Mouse (Mus musculus) stomach, postnatal 0 days (tissue): ENCODE measurements around the gene Zzef1. TPM values are rescaled to one million over a fixed set of nuclear protein-coding genes. Genes with fewer than 3 reads are reported as not detected.

ENCODE experiments used
- ATAC-seq: fragments of 200-750 bp; cut with Nextera tagmentation; 2 replicates; pipeline ENCODE4 v1.8.0; 2017; ENCODE audit not compliant: low FRiP score, low TSS enrichment
- DNase-seq: peaks from one replicate; pipeline ENCODE4 v3.0.0-alpha.2; 2016; ENCODE audit warnings: low spot score
- H3K27ac ChIP-seq: fragments of 300-500 bp; sonication (generic); replicated peaks from 2 replicates; pipeline ENCODE4 v1.5.1; 2014; ENCODE audit warnings: mild to moderate bottlenecking, control low read depth
- H3K27me3 ChIP-seq: fragments of 300-500 bp; sonication (generic); 2 replicates; pipeline ENCODE4 v1.6.1; 2014; ENCODE audit warnings: low read length; ENCODE audit not compliant: control insufficient read depth, insufficient read depth
- H3K36me3 ChIP-seq: fragments of 300-500 bp; sonication (generic); 2 replicates; pipeline ENCODE4 v1.6.1; 2014; ENCODE audit warnings: low read length, mixed read lengths; ENCODE audit not compliant: control insufficient read depth, insufficient read depth
- H3K4me1 ChIP-seq: fragments of 300-500 bp; sonication (generic); replicated peaks from 2 replicates; pipeline ENCODE4 v1.6.1; 2014; ENCODE audit warnings: antibody characterized with exemption; ENCODE audit not compliant: control insufficient read depth, insufficient read depth
- H3K4me2 ChIP-seq: fragments of 300-500 bp; sonication (generic); replicated peaks from 2 replicates; pipeline ENCODE4 v1.6.1; 2014; ENCODE audit warnings: low read depth, mild to moderate bottlenecking, control low read depth, moderate library complexity
- H3K4me3 ChIP-seq: fragments of 300-500 bp; sonication (generic); 2 replicates; pipeline ENCODE4 v1.5.1; 2014; ENCODE audit warnings: low read depth, low read length, control low read depth
- H3K9ac ChIP-seq: fragments of 300-500 bp; sonication (generic); 2 replicates; pipeline ENCODE4 v1.6.1; 2014; ENCODE audit warnings: mild to moderate bottlenecking, low read length, control low read depth, mixed read lengths
- H3K9me3 ChIP-seq: fragments of 300-500 bp; sonication (generic); 2 replicates; pipeline ENCODE4 v1.6.1; 2016; ENCODE audit warnings: low read length; ENCODE audit not compliant: control insufficient read depth
- CTCF ChIP-seq: IDR thresholded peaks from 2 replicates; pipeline ENCODE4 v1.5.1; 2016; ENCODE audit warnings: antibody characterized with exemption, low read depth, mild to moderate bottlenecking, moderate library complexity
- EP300 ChIP-seq: optimal IDR thresholded peaks from 2 replicates; pipeline ENCODE3; 2016; ENCODE audit warnings: antibody characterized with exemption
- WGBS: fragments of 180-500 bp; shearing (Covaris S2); extraction: QIAGEN DNeasy Blood & Tissue Kit; methylation state at CpG from one replicate; pipeline ENCODE4 v1.1.7; 2014; 5-methylcytosine and 5-hydroxymethylcytosine counted together
- microRNA-seq: library from miRNA; unstranded; fragments of <30 nt; microRNA quantifications from one replicate; pipeline ENCODE4, GENCODE M21; 2016
- polyA plus RNA-seq: library from polyadenylated mRNA; unstranded; fragments of >200 nt; fragmentation: Nextera tagmentation; extraction: Ambion mirVana; gene quantifications from 2 replicates; pipeline ENCODE4 v1.2.1, GENCODE M21; 2015

Gene Zzef1
- polyA plus RNA-seq, 1 experiment from 2014 or later, result 5.4 TPM

DNA sequence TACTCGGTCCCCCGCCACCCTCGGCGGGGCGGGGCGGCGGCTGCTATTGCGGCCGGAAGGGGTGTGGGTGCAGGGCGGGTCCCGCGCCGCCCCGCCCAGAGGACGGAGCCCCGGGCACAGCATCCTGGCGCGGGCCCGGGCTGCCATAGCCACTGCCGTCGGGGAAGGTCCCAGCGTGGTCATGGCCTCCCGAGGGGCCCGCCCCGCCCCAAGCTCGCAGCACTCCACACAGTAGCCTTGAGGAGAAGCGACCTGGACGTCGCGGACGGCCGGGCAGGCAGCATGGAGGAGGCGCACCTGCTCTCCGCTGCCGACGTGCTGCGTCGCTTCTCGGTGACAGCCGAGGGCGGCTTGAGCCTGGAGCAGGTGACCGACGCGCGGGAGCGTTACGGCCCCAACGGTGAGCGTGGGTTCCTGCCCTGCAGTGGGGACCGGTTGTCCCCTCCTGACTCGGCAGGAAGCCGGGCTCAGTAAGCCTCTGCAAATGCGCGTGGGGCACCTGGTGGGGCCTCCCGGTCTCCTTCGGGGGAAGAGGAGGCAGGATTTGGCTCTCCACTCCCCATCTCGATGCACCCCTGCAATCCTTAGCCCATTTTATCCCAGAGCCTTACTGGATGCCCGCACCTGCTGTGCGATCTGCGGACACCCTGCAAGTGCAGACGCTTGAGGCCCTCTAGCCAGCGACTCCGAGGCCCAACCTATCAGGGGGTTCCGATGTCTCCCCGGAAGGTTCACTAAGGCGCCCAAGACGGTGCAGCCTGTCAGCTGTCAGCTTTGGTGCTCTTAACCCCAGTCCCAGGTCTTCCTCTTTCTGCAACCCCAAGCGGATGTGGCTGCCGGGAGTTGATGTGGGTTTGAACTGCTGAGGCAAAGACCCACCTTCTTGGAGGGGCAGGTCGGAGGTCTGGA, 165.3 kb downstream of the Zzef1 start, which contains the start of gene Atp2a3:
Gene Atp2a3 (plus strand): TSS at position 98 of the 909 bp plus-strand sequence.
- Histone ChIP-seq H3K27me3 (no peaks in the 10 kb centered on the region), H3K4me3 (peak within 1 kb of the TSS; percentile 46), H3K36me3 (no peaks in the 10 kb centered on the region), H3K9me3 (no peaks in the 10 kb centered on the region), H3K4me2 (peak within 1 kb of the TSS; percentile 64), H3K27ac (peak within 1 kb of the TSS; percentile 56), H3K4me1 (peaks cover 9% of the 10 kb centered on the region), H3K9ac (peak within 1 kb of the TSS; percentile 47)
- no peak for TF ChIP-seq EP300
- TF ChIP-seq CTCF, result no peak
- peak; percentile 70 for DNase-seq
- WGBS, result 5% methylated on average over 63 of the region's 70 CpGs
- ATAC-seq, result peak; percentile 65

DNA sequence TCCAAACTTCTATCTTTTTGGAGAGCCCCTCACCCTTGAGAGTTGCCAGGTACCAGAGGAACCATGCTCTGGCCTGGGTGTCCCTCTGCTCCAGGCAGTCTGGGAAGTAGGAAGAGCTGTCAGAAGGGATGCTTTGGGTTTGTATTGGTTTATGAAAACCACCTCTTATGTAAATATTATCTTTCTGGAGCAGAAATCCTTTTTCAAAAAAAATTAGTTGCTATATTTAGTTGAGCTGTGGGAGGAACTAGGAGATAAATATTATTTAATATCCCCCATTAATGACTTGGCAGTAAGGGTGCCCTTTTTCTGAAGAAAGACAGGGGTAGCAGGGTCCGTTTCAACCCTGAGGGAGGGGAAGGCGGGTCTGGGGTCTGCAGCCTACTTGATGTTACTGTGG, 166.4 kb downstream of the Zzef1 start:
- ATAC-seq, result no peak
- Histone ChIP-seq H3K4me3 (no peak overlapping the region), H3K27me3 (no peaks in the 10 kb centered on the region), H3K4me2 (no peak overlapping the region; the same call in 1 of the 2 replicates), H3K36me3 (no peaks in the 10 kb centered on the region), H3K4me1 (peaks cover 9% of the 10 kb centered on the region), H3K27ac (peak overlapping the region; percentile 45; the same call in 1 of the 2 replicates), H3K9ac (no peak overlapping the region), H3K9me3 (no peaks in the 10 kb centered on the region)
- DNase-seq, result no peak
- WGBS, result 53% methylated on average over 2 of the region's 2 CpGs
- TF ChIP-seq CTCF (no peak), EP300 (no peak)

DNA sequence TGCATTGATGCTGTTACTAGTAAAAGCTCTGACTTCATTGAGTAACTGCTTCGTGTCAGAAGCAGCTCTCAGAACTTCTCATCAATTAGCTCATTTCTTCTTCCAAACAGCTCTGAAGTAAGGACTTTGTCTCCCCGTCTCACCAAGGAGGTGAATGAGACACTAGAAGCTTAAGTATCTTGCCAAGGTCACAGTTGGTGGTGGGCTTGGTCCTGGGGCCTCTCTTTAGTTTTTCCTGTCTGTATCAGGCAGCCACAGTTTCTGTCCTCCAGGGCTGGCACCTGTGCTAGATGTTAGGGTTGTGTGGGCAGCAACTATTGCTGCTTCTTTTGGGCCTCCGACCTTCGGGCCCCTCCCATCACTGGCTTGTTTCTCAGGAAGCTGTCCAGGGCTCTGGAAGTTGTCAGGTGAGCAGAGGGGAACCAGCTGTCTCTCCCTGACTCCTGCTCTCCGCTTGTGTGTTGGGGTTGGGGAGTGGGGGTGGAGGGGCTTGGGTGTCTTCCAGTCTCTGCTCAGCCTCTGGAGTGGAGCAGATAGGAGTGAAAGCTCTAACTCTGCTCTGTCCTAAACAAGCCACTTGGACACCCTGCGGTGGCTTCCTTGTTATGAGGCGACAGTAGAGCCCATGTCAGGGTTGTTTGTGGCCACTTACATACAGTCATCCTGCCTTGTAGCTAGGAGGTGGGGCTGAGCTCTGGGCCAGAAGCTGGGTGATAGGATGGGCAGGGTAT, 167.2 kb downstream of the Zzef1 start:
- no peak overlapping the region for H3K4me2 ChIP-seq
- TF ChIP-seq EP300 (no peak), CTCF (no peak)
- DNase-seq (no peak), ATAC-seq (peak; percentile 13; the same call in 1 of the 2 replicates)
- no peak overlapping the region for H3K9ac ChIP-seq
- no peaks in the 10 kb centered on the region for H3K9me3 ChIP-seq
- WGBS, result 43% methylated on average over 7 of the region's 7 CpGs
- H3K27me3 ChIP-seq, result no peaks in the 10 kb centered on the region
- peak overlapping the region; percentile 45; the same call in 1 of the 2 replicates for H3K27ac ChIP-seq
- H3K4me1 ChIP-seq, result peaks cover 9% of the 10 kb centered on the region
- no peak overlapping the region for H3K4me3 ChIP-seq
- H3K36me3 ChIP-seq, result no peaks in the 10 kb centered on the region

DNA sequence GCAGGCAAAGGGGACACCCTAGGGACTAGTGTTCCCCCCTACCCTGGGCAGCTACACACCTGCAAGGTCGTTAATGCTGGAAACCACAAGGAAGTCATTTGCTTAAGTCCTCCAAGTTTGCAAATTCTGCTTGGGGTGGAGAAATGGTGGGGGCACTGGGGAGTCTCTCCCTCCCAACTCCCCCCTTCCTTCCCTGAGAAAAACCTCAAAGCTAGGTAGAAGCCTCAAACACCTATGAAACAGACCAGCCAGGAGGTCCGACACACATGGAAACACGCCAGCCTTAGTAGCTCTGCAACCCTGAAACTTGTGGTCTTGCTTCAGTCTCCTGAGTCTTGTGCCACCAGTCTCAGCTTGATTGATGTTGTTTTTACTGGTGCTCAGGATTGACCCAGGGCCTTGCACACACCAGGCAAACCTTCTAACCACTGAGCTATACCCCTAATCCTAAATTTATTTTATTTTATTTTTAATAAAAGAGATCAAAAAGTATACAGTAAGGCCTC, 167.8 kb downstream of the Zzef1 start:
- Histone ChIP-seq H3K4me1 (peaks cover 9% of the 10 kb centered on the region), H3K27me3 (no peaks in the 10 kb centered on the region), H3K9ac (no peak overlapping the region), H3K4me3 (no peak overlapping the region), H3K27ac (0 out of 2 replicates have a peak overlapping the region, but pooled peaks have one; percentile 18), H3K9me3 (no peaks in the 10 kb centered on the region), H3K36me3 (no peaks in the 10 kb centered on the region), H3K4me2 (no peak overlapping the region)
- ATAC-seq, result no peak
- no peak for DNase-seq
- 53% methylated on average over 3 of the region's 3 CpGs for WGBS
- TF ChIP-seq CTCF (no peak), EP300 (no peak)

DNA sequence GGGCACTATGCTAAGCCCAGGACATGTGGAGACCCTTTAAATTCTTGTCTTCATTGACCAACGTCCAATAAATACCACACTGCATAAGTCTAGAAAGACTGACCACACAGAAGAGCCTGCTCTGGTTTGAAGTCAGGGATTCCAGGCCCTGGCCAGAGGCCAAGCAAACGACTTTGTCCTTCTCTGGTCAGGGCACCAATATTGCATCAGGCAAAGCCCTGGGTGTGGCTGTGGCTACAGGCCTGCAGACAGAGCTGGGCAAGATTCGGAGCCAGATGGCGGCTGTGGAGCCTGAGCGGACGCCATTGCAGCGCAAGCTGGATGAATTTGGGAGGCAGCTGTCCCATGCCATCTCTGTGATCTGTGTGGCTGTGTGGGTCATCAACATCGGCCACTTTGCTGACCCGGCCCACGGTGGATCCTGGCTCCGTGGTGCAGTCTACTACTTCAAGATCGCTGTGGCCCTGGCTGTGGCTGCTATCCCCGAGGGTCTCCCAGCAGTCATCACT, 179.0 kb downstream of the Zzef1 start:
- Histone ChIP-seq H3K27me3 (no peaks in the 10 kb centered on the region), H3K9me3 (no peaks in the 10 kb centered on the region), H3K4me3 (no peak overlapping the region), H3K4me2 (no peak overlapping the region), H3K4me1 (no peaks in the 10 kb centered on the region), H3K27ac (no peak overlapping the region), H3K36me3 (no peaks in the 10 kb centered on the region; the same call in 1 of the 2 replicates), H3K9ac (no peak overlapping the region)
- TF ChIP-seq CTCF (no peak), EP300 (no peak)
- DNase-seq, result no peak
- WGBS, result 80% methylated on average over 13 of the region's 13 CpGs
- ATAC-seq, result no peak

Small RNAs within 50 kb of the gene (microRNA-seq; reads per million reads assigned to microRNA genes)
- gene Gm44467, result not detected

Other genes starting within 250 kb of the Zzef1 start
- gene Spns3, start 245.7 kb upstream of the Zzef1 start, polyA plus RNA-seq, result 0.75 and 1.0 TPM in 2 replicates
- gene Ube2g1, start 188.9 kb upstream of the Zzef1 start, polyA plus RNA-seq, result 43.6 and 43.7 TPM in 2 replicates
- gene Ankfy1, start 106.2 kb upstream of the Zzef1 start, polyA plus RNA-seq, result 7.7 and 8.4 TPM in 2 replicates
- gene Cyb5d2, start 84 bp upstream of the Zzef1 start, polyA plus RNA-seq, result 3.7 and 3.9 TPM in 2 replicates
- gene Atp2a3, start 164.9 kb downstream of the Zzef1 start, polyA plus RNA-seq, result 19.6 and 21.9 TPM in 2 replicates
- gene P2rx1, start 202.9 kb downstream of the Zzef1 start, polyA plus RNA-seq, result 0.97 and 0.98 TPM in 2 replicates
- gene Camkk1, start 222.8 kb downstream of the Zzef1 start, polyA plus RNA-seq, result 6.7 and 7.1 TPM in 2 replicates